Mouse (Mus musculus): ENCODE results near the gene Tut4. TPM values are rescaled to one million over a fixed set of nuclear protein-coding genes. Genes with fewer than 3 reads are reported as not detected.
A peak's percentile ranks its signal among the peaks of the same experiment; 100 is the strongest.

The Tut4 gene
- polyA plus RNA-seq, 1 experiment from 2014 or later = 88.8 TPM

GRCm38 (mm10) chr4:108579743-108580411 lies 120.7 kb downstream of the Tut4 start:
- H3K4me1 ChIP-seq (ENCODE audit: control insufficient read depth, insufficient read depth, low read length) = peaks cover 3% of the 10 kb centered on the region; the same call in 1 of the 2 replicates
- H3K4me2 ChIP-seq (replicated peaks; ENCODE audit: low read depth, low read length) = peak overlapping the region; percentile 69
- peak overlapping the region; percentile 81 for H3K4me3 ChIP-seq (ENCODE audit: low read length)
- peak overlapping the region; percentile 69 for H3K9ac ChIP-seq (ENCODE audit: low read depth, low read length)
- H3K27me3 ChIP-seq (ENCODE audit: control insufficient read depth, insufficient read depth, low read length) = no peaks in the 10 kb centered on the region
- H3K36me3 ChIP-seq (ENCODE audit: control insufficient read depth, insufficient read depth, low read length) = peaks cover 18% of the 10 kb centered on the region
- H3K27ac ChIP-seq (ENCODE audit: low read depth, low read length) = peak overlapping the region; percentile 6
- no peak for ATAC-seq (ENCODE audit: low FRiP score, low TSS enrichment)
- no peaks in the 10 kb centered on the region for H3K9me3 ChIP-seq (ENCODE audit: control insufficient read depth, low read length)
- under 1% methylated on average over 16 of the region's 16 CpGs for WGBS

- H3K27me3 ChIP-seq (ENCODE audit: control insufficient read depth, insufficient read depth, low read length) = no peaks in the 10 kb centered on the region
- no peak overlapping the region for H3K4me2 ChIP-seq (replicated peaks; ENCODE audit: low read depth, low read length)
- H3K27ac ChIP-seq (ENCODE audit: low read depth, low read length) = no peak overlapping the region
- no peak overlapping the region for H3K9ac ChIP-seq (ENCODE audit: low read depth, low read length)
- ATAC-seq (ENCODE audit: low FRiP score, low TSS enrichment) = no peak
- peaks cover 13% of the 10 kb centered on the region; the same call in 1 of the 2 replicates for H3K36me3 ChIP-seq (ENCODE audit: control insufficient read depth, insufficient read depth, low read length)
- H3K4me1 ChIP-seq (ENCODE audit: control insufficient read depth, insufficient read depth, low read length) = no peaks in the 10 kb centered on the region
- no peak overlapping the region for H3K4me3 ChIP-seq (ENCODE audit: low read length)
- 94% methylated on average over 2 of the region's 2 CpGs for WGBS
- no peaks in the 10 kb centered on the region for H3K9me3 ChIP-seq (ENCODE audit: control insufficient read depth, low read length)
Measured at GRCm38 (mm10) chr4:108593376-108593775, 134.2 kb downstream of the Tut4 start.

- Histone ChIP-seq H3K4me3 (ENCODE audit: low read length) (no peak overlapping the region), H3K27me3 (ENCODE audit: control insufficient read depth, insufficient read depth, low read length) (no peaks in the 10 kb centered on the region), H3K36me3 (ENCODE audit: control insufficient read depth, insufficient read depth, low read length) (peaks cover 16% of the 10 kb centered on the region; the same call in 1 of the 2 replicates), H3K4me2 (replicated peaks; ENCODE audit: low read depth, low read length) (no peak overlapping the region), H3K9me3 (ENCODE audit: control insufficient read depth, low read length) (no peaks in the 10 kb centered on the region), H3K4me1 (ENCODE audit: control insufficient read depth, insufficient read depth, low read length) (no peaks in the 10 kb centered on the region), H3K9ac (ENCODE audit: low read depth, low read length) (no peak overlapping the region), H3K27ac (ENCODE audit: low read depth, low read length) (no peak overlapping the region)
- no peak for ATAC-seq (ENCODE audit: low FRiP score, low TSS enrichment)
- 100% methylated on average over 1 of the region's 1 CpGs for WGBS
Measured at GRCm38 (mm10) chr4:108595785-108596184, 136.6 kb downstream of the Tut4 start.

GRCm38 (mm10) chr4:108598306-108598705 lies 139.1 kb downstream of the Tut4 start:
- Histone ChIP-seq H3K27ac (ENCODE audit: low read depth, low read length) (no peak overlapping the region), H3K9me3 (ENCODE audit: control insufficient read depth, low read length) (0 out of 2 replicates have a peak, but pooled peaks cover 2% of the 10 kb centered on the region), H3K4me1 (ENCODE audit: control insufficient read depth, insufficient read depth, low read length) (no peaks in the 10 kb centered on the region), H3K4me2 (replicated peaks; ENCODE audit: low read depth, low read length) (no peak overlapping the region), H3K4me3 (ENCODE audit: low read length) (no peak overlapping the region), H3K36me3 (ENCODE audit: control insufficient read depth, insufficient read depth, low read length) (peaks cover 28% of the 10 kb centered on the region; the same call in 1 of the 2 replicates), H3K9ac (ENCODE audit: low read depth, low read length) (no peak overlapping the region), H3K27me3 (ENCODE audit: control insufficient read depth, insufficient read depth, low read length) (no peaks in the 10 kb centered on the region)
- 74% methylated on average over 4 of the region's 4 CpGs for WGBS
- ATAC-seq (ENCODE audit: low FRiP score, low TSS enrichment) = no peak

- no peak for ATAC-seq (ENCODE audit: low FRiP score, low TSS enrichment)
- Histone ChIP-seq H3K4me2 (replicated peaks; ENCODE audit: low read depth, low read length) (no peak overlapping the region), H3K27me3 (ENCODE audit: control insufficient read depth, insufficient read depth, low read length) (no peaks in the 10 kb centered on the region), H3K4me1 (ENCODE audit: control insufficient read depth, insufficient read depth, low read length) (no peaks in the 10 kb centered on the region), H3K4me3 (ENCODE audit: low read length) (no peak overlapping the region), H3K9me3 (ENCODE audit: control insufficient read depth, low read length) (0 out of 2 replicates have a peak, but pooled peaks cover 2% of the 10 kb centered on the region), H3K36me3 (ENCODE audit: control insufficient read depth, insufficient read depth, low read length) (peaks cover 52% of the 10 kb centered on the region), H3K27ac (ENCODE audit: low read depth, low read length) (no peak overlapping the region), H3K9ac (ENCODE audit: low read depth, low read length) (no peak overlapping the region)
- 95% methylated on average over 7 of the region's 7 CpGs for WGBS
Measured at GRCm38 (mm10) chr4:108601870-108602269, 142.6 kb downstream of the Tut4 start.

GRCm38 (mm10) chr4:108608651-108609050 lies 149.4 kb downstream of the Tut4 start:
- H3K9me3 ChIP-seq (ENCODE audit: control insufficient read depth, low read length) = no peaks in the 10 kb centered on the region
- H3K4me1 ChIP-seq (ENCODE audit: control insufficient read depth, insufficient read depth, low read length) = no peaks in the 10 kb centered on the region
- H3K4me2 ChIP-seq (replicated peaks; ENCODE audit: low read depth, low read length) = no peak overlapping the region
- H3K36me3 ChIP-seq (ENCODE audit: control insufficient read depth, insufficient read depth, low read length) = peaks cover 38% of the 10 kb centered on the region
- H3K4me3 ChIP-seq (ENCODE audit: low read length) = no peak overlapping the region
- no peak overlapping the region for H3K9ac ChIP-seq (ENCODE audit: low read depth, low read length)
- ATAC-seq (ENCODE audit: low FRiP score, low TSS enrichment) = no peak
- no peak overlapping the region for H3K27ac ChIP-seq (ENCODE audit: low read depth, low read length)
- no peaks in the 10 kb centered on the region for H3K27me3 ChIP-seq (ENCODE audit: control insufficient read depth, insufficient read depth, low read length)
- WGBS = 93% methylated on average over 3 of the region's 3 CpGs

Other genes starting within 250 kb of the Tut4 start
- 0.37 and 0.61 TPM in 2 replicates for gene Zyg11a, start 241.4 kb upstream of the Tut4 start, polyA plus RNA-seq (2014; fragmentation: Nextera tagmentation; extraction: Ambion mirVana)
- gene Zyg11b, start 158.3 kb upstream of the Tut4 start, polyA plus RNA-seq (2014; fragmentation: Nextera tagmentation; extraction: Ambion mirVana) = 9.4 and 17.2 TPM in 2 replicates
- 58.1 and 67.7 TPM in 2 replicates for gene Coa7, start 131.3 kb upstream of the Tut4 start, polyA plus RNA-seq (2014; fragmentation: Nextera tagmentation; extraction: Ambion mirVana)
- gene Shisal2a, start 76.1 kb upstream of the Tut4 start, polyA plus RNA-seq (2014; fragmentation: Nextera tagmentation; extraction: Ambion mirVana) = 0.92 and 0.96 TPM in 2 replicates
- 52.1 and 56.2 TPM in 2 replicates for gene Gpx7, start 52.5 kb upstream of the Tut4 start, polyA plus RNA-seq (2014; fragmentation: Nextera tagmentation; extraction: Ambion mirVana)
- 96.5 and 111 TPM in 2 replicates for gene Prpf38a, start 119.9 kb downstream of the Tut4 start, polyA plus RNA-seq (2014; fragmentation: Nextera tagmentation; extraction: Ambion mirVana)
- gene Orc1, start 120.0 kb downstream of the Tut4 start, polyA plus RNA-seq (2014; fragmentation: Nextera tagmentation; extraction: Ambion mirVana) = 8.3 and 11.8 TPM in 2 replicates
- 19.6 and 31.8 TPM in 2 replicates for gene Cc2d1b, start 160.5 kb downstream of the Tut4 start, polyA plus RNA-seq (2014; fragmentation: Nextera tagmentation; extraction: Ambion mirVana)

All from kidney, embryonic 14.5 days (tissue).